Mouse (Mus musculus): Measurements from ENCODE around the gene Rab3il1. TPM values are rescaled to one million over a fixed set of nuclear protein-coding genes. Genes with fewer than 3 reads are reported as not detected.

Rab3il1 gene
- total RNA-seq, 1 experiment from 2014 or later = 5.8 TPM

DNA sequence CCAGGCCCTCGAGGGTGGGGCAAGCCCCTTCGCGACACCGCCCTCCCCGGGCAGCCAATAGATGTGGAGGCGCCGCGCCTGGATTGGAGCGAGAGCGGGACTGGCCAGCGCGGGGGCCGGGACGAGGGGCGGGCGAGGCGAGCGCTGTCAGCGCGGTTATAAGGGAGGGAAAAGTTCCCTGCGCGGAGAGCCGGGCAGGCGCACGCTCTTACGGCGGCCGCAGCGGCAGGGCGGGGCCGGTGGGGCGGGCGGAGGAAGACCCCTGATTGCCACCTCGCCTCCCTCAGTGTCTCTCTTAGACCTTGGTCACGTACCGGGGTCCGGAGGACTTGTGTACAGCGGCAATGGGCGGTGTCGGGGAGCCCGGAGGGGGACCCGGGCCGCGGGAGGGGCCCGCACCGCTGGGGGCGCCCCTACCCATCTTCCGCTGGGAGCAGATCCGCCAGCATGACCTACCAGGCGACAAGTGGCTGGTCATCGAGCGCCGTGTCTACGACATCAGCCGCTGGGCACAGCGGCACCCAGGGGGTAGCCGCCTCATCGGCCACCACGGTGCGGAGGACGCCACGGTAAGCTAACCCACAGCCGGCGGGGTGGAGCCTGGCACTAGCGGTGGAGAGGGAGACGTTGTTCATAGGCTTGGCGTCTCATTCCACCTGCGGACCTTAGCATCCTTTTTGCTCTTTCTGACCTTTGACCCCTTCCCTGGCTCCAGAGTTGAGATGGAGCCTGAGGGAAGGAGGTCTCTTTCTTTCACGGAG lies 40.1 kb downstream of the Rab3il1 start, which contains the start of gene Fads3:
Gene Fads3 (plus strand): TSS at position 182 of the 761 bp plus-strand sequence.
- peak; percentile 85 for DNase-seq

DNA sequence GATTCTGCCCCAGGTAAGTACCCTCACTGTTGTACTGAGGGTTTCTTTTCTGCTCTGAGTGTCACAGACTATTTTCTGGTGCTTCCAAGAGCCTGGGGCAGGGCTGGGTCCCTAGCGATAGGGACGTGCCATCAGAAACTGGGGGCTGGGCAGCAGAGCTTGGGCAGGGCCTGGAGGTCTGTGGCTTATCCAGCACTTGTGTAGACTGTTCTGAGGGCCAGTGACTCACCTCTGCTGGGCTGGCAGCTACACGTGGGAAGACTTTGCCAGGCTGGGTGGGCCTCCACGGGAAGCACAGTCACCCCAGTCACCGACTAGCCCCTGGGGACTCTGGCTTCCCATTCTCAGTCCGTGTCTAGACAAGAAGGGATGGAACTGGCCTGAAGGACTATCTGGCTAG lies 40.8 kb downstream of the Rab3il1 start:
- DNase-seq = no peak

- DNase-seq = no peak
These were observed 41.3 kb downstream of the Rab3il1 start for GRCm38 (mm10) chr19:10042816-10043215.

- DNase-seq = peak; percentile 49
These were observed 42.2 kb downstream of the Rab3il1 start for GRCm38 (mm10) chr19:10043643-10044042.

GRCm38 (mm10) chr19:10045707-10046106 lies 44.2 kb downstream of the Rab3il1 start:
- DNase-seq = no peak

GRCm38 (mm10) chr19:10046346-10046745 lies 44.9 kb downstream of the Rab3il1 start:
- DNase-seq = no peak

DNA sequence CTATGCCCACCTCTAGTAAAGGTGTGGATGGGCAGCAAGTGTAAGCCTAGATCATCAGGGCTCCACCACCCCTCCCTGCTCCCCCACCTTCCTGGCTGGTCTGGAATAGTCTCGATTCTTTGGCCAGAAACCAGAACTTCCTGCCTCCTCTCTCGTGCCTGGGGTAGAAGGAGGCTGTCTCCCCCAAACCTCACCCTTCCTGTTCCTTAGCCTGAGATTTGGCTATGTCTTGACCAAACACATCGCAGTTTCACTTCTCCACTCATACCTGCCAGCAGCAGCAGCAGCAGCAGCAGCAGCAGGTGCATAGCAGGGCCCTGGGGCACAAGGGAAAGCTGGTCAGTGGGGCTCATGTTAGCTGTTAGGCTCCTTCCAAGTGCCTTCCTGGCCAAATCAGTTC lies 45.5 kb downstream of the Rab3il1 start:
- no peak for DNase-seq

DNA sequence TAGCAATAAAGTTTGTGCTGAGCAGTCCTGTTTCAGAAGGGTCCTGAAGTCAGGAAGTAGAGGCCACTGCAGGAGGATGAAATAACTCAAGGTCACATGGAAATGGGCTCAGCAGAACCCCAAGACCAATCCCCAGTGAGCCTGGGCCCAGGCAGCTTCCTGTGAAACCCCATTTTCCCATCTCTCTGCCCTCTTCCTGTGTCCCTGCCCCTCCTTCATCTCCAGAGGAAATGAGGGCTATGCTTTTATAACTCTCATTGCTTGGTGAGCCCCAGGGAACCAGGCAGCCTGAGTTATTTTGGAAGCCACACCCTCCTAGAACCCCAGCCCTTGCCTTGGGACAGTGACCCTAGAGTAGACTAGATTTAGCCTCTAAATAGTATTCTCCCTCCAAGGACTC lies 48.1 kb downstream of the Rab3il1 start:
- no peak for DNase-seq

DNA sequence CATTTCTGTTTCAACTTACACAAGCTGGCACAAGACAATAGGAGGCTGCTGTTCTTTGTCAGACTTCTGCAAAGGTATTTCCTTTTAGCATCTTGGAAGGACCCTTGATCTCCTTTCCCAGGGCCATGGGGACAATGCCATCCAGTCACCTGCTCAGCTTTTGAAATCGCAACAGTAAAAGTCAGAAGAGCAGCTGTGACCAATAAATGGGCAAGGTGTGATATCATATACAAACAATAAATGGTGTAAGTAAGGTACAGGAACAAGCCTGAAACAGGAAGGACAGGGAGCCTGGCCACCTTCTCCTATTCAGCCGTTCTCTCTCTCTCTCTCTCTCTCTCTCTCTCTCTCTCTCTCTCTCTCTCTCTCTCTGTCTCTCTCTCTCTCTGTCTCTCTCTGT lies 49.0 kb downstream of the Rab3il1 start:
- DNase-seq = no peak

GRCm38 (mm10) chr19:10052698-10053097 lies 51.2 kb downstream of the Rab3il1 start:
- no peak for DNase-seq

DNA sequence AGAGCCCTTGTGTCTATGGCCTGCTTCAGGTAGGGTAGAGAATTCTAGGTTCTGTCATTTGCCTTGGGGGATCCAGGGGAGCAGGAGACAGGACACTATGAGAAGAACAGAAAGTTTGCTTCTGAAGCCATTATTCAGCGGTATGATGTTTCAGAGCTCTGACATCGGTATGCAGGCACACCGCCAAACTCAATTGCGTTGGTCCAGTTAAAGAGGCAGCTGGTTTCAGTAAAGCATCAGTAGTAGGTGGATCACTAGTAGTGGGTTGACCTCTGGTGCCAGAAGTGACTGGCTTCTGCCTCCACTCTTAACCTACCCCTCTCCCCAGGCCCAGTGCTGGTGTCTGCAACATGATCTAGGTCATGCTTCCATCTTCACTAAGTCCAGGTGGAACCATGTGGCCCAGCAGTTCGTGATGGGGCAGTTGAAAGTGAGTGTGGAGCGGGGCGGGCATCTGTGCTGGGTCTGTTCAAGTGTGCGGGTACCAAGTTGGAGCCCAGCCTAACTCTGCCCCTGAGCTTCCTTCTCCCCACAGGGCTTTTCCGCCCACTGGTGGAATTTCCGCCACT lies 52.3 kb downstream of the Rab3il1 start:
- peak; percentile 64 for DNase-seq

GRCm38 (mm10) chr19:10054361-10055075 lies 53.0 kb downstream of the Rab3il1 start:
- no peak for DNase-seq

- no peak for DNase-seq
These were observed 53.8 kb downstream of the Rab3il1 start for GRCm38 (mm10) chr19:10055261-10055660.

DNA sequence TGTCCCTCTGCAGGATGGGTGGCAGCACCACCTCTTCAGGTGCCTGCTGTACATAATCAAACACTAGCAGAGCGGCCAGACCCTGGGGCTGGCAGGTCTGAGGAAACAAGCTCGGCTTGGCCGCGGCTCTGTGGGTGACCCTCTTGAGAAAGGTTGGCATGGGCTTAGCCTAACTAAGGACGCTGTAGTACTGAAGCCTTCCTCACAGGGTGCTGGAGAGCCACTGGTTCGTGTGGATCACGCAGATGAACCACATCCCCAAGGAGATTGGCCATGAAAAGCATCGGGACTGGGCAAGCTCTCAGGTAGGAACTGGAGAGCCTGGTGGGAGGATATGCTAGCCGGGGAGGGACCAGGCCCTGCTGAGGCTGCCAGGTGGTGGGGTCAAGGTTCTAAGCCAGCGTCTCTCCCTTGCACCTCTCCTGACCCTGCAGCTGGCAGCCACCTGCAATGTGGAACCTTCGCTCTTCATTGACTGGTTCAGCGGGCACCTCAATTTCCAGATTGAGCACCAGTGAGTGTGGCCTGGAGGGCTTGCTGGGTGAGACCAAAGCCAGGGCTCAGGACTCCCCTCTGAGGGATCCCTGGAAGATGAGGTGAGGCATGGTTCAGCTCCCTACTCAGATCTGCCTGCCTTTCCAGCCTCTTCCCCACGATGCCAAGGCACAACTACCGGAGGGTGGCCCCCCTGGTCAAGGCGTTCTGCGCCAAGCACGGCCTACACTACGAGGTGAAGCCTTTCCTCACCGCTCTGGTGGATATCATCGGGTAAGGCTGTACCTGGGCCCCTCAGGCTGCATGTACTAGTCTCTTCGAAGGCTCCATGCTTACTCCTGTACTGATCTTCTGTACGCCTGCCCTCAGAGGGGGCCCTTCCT lies 54.6 kb downstream of the Rab3il1 start:
- DNase-seq = no peak

GRCm38 (mm10) chr19:10056686-10057085 lies 55.2 kb downstream of the Rab3il1 start:
- no peak for DNase-seq

GRCm38 (mm10) chr19:10057486-10058351 lies 56.2 kb downstream of the Rab3il1 start:
- DNase-seq = no peak

- no peak for DNase-seq
These were observed 56.9 kb downstream of the Rab3il1 start for GRCm38 (mm10) chr19:10058352-10058825.

DNA sequence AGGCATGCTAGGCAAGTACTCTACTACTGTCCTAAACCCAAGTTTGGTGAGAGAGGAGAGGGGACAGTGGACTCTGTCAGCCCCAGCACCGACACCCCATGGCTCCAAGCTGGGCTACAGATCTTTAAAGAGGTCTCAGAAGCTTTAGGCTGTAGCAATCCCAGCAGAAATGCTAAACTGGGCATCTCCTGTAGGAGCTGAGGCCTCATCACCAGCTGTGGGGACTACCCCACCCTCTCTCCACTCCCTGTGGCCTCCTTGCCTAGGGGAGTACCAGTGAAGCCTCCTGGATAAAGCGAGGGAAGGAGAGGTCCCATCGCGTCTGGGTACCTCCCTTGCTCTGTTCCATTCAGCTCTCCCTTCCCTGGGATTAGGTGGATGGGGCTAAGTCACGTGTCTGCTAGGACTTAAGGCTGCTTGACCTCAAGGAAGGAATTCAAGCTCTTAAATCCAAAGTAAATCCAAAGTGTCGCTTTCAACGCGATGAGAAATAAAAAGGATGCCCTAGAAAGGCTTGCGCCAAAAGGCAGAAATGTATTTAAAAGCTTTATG lies 57.5 kb downstream of the Rab3il1 start:
- no peak for DNase-seq

DNA sequence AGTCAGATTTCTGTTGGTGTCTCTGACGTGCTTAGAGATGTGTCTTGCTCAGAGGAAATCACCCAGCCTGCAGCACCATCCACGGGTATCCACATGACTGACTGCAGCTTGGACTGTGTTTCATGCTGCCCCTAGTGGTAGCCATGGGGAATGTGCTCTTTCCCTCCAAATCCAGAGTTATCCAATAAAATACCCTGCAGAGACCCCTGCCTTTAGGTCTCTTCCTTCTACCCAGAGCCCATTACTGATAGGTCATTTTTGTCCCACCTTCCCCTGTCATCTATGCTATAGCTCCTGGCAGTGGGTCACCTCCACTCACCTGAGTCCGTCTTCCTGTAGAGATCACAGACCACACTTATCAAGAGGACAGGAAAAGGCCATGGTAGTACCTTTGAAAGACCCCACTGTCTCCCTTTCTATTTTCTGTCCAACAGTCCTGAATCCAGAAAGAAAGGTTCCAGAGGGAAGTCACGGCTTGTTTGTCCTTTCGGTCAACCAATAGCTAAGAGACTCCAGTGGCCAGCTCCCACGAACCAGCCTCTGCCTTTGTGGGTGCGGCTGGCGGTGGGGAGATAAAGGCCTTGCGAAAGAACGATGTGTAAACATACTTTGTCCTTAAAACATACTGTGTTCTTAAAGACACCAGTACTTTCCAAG lies 58.6 kb downstream of the Rab3il1 start:
- DNase-seq = no peak

Measured in adrenal gland, postnatal 25 days (tissue).